Mouse (Mus musculus) WW6 (cell line): ENCODE data around the gene Clic1.
"Not testable (repeated sequence)": the region's sequence is repeated elsewhere in the genome, so short reads cannot be mapped to it uniquely, and the experiment has no call there.

Experiments
- DNase-seq: peaks from one replicate; pipeline ENCODE4 v3.0.0-alpha.2; 2013; ENCODE audit warnings: low read depth, low spot score

The Clic1 gene

GRCm38 (mm10) chr17:35049561-35050016, at the start of gene Clic1:
TSS of gene Clic1 (plus strand) at chr17:35049966.
- DNase-seq, result no peak

GRCm38 (mm10) chr17:35000717-35001451, 48.9 kb upstream of the Clic1 start, which contains the start of gene Vars:
TSS of gene Vars (plus strand) at chr17:35000987.
- DNase-seq, result peak; percentile 61

GRCm38 (mm10) chr17:35001452-35002152, 48.2 kb upstream of the Clic1 start:
- DNase-seq, result no peak

- no peak for DNase-seq
Observed at GRCm38 (mm10) chr17:35002153-35002865, 47.5 kb upstream of the Clic1 start.

- DNase-seq, result no peak
Observed at GRCm38 (mm10) chr17:35003022-35003838, 46.5 kb upstream of the Clic1 start.

GRCm38 (mm10) chr17:35004075-35004717, 45.6 kb upstream of the Clic1 start:
- no peak for DNase-seq

GRCm38 (mm10) chr17:35005158-35005557, 44.6 kb upstream of the Clic1 start:
- DNase-seq, result no peak

- not testable (repeated sequence) for DNase-seq
Observed at GRCm38 (mm10) chr17:35005902-35006301, 43.9 kb upstream of the Clic1 start.

GRCm38 (mm10) chr17:35007387-35007991, 42.3 kb upstream of the Clic1 start:
- no peak for DNase-seq

GRCm38 (mm10) chr17:35009586-35009985, 40.2 kb upstream of the Clic1 start:
- DNase-seq, result no peak

GRCm38 (mm10) chr17:35011440-35011839, 38.3 kb upstream of the Clic1 start:
- DNase-seq, result no peak

- no peak for DNase-seq
Observed at GRCm38 (mm10) chr17:35012430-35012829, 37.3 kb upstream of the Clic1 start.

- no peak for DNase-seq
Observed at GRCm38 (mm10) chr17:35013221-35013620, 36.5 kb upstream of the Clic1 start.

- DNase-seq, result no peak
Observed at GRCm38 (mm10) chr17:35015296-35015695, 34.5 kb upstream of the Clic1 start.

- no peak for DNase-seq
Observed at GRCm38 (mm10) chr17:35016376-35016775, 33.4 kb upstream of the Clic1 start, which contains the start of gene Vwa7. TSS of gene Vwa7 (plus strand) at chr17:35016579.

- DNase-seq, result no peak
Observed at GRCm38 (mm10) chr17:35016791-35017705, 32.7 kb upstream of the Clic1 start.

GRCm38 (mm10) chr17:35017706-35018030, 32.1 kb upstream of the Clic1 start:
- no peak for DNase-seq

- DNase-seq, result no peak
Observed at GRCm38 (mm10) chr17:35018171-35018570, 31.6 kb upstream of the Clic1 start.

- no peak for DNase-seq
Observed at GRCm38 (mm10) chr17:35019894-35020293, 29.9 kb upstream of the Clic1 start.
